Mouse (Mus musculus): ENCODE data around the gene Zc3h12a.

The Zc3h12a gene

DNA sequence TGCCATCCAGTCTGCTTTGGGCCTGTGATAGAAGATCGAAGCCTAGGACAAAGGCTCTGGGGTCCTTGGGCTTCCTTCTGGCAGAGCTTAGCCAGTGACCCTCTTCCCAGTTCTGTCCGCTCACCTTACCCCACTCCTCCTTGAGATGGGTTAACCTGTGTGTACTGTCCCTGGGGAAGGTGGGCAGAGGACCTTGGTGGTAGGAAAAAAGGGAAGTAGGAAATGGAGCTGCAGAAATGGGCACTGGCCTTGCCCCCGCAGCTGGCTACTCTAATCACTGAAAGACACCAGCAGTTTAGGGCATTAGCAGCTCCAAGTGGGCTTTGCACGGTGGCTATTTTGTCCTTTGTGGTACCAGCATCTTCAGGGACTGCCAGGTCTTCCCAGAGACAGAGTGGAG lies 12.6 kb downstream of the Zc3h12a start:
- DNase-seq (ENCODE audit: low spot score): no peak

DNA sequence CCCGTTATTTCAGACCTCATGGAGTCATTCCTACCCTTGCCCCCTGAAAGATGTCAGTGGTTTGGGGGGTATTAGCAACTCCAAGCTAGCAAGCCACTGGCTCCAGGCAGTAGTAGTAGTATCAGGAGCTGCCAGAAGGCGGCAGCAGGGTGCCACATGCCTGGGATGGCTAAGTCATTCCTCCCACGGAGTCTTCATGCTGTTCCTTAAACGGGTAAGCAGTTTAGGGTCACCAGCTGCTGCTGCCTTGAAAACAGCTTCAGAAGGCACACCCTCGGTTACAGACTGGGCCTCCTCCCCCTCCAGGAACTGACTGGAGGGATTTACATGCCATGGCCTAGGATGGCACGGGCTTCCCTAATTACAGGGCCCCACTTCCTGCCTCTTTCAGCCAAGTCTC lies 13.0 kb downstream of the Zc3h12a start:
- DNase-seq (ENCODE audit: low spot score): peak; percentile 77

DNA sequence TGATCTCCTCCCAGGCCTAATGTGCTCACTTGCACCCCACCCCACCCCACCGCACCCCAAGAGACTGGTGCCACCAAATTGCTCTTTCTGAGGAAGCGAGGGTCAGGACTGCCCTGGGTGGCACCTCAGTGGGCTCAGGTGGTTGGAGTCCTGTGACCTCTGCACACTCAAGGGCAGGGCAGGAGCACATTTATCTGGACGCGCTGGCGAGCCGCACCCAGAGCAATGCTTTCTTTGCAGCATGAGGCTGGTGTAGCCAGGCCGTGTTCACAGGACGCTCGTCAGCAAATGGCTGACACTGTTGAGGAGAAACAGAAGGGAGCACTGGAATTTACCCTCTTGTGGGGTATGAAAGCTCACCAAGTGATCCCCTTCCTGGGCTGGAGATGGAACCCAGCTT lies 22.3 kb downstream of the Zc3h12a start:
- no peak for DNase-seq (ENCODE audit: low spot score)

DNA sequence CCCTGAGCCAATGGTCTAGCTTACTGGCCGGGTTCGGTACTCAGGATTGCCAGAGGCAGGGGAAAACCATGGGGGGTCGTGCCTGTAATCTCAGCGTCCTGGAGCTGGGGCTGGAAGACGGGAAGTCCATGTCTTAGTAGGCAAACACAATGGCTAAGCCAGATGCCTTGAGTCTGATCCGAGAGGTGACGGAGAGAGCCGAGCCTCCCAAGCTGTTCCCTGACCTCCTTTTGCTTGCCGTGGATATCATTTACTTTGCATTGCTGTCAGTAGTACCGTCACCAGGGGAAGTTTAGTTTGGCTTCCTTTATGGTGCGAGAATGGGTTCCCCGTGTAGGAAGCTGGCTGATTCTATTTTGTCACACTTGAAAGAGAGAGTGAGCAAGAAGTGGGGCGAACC lies 26.3 kb downstream of the Zc3h12a start:
- no peak for DNase-seq (ENCODE audit: low spot score)

DNA sequence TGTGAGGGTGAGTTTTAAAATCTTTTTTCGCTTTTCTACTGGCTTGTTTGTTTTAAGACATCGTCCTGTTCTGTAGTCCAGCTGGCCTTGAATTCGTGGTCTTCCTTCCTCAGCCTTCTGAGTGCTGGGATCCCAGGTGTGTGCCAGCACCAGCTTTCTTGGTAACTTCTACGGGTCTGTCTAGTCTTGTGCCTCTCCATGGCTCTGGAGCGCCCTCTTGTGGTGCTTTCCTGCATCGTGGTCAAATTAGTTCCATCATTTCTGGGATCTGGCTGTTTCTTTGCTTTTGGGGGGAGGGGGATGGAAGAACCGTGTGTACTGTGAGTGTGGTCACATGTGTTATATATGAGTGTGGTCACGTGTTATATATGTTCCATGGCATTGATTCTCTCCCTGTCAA lies 28.2 kb downstream of the Zc3h12a start:
- peak; percentile 77 for DNase-seq (ENCODE audit: low spot score)

DNA sequence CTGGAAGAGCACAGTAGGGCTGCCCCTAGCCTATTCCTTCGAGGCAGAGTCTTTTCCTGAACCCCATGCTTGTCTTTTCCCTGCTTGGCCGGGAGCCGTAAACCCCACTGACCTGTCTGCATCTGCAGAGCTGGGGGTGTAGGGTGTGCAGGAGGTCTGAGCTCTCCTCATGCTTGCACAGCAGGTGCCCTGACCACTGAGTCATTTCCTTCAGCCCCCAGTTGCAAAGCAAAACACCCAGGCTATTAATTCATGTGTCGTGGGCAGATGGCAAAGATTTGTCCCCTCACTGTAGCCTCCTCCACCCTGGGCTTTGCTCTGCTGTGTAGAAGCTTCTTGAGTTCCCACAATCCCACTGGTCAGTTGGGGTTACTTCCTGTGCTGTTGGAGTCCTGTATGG lies 30.2 kb downstream of the Zc3h12a start:
- no peak for DNase-seq (ENCODE audit: low spot score)

DNA sequence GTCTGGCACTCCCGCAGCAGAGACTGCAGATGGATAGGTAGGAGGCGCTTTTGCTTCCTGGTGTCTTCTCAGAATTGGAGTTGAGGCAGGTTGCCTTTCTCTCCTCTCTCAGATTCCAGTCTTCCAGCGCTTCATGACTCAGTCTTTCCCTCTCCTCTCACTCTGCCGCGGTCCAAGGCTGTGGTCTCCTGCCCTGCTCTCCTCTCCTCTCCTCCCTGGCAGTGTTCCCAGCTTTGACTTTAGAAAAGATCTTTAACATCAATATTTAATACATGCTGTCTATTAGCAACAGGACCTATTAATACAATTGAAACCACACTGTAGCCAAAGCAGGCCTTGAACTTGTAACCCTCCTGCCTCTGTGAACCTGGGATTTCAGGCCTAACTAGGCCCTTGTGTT lies 31.6 kb downstream of the Zc3h12a start:
- no peak for DNase-seq (ENCODE audit: low spot score)

DNA sequence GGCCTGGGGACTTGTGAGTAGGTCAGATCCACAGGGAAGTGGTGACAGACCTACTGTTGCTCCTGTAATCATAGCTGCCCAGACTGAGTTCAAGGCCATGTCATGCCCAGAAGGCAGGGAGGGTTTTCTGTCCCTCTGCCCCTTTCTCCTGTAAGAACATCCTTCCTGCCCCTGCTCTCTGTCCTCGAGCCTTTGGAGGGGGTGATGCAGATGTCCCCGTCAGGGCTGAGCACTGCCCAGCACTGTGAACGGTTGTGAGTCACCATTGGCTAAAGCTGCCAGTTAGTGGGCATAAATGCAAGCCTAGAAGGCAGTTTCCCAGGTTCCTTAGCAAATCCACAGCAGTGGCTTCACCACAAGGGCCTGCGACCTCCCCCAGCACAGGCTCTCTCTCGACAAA lies 34.6 kb downstream of the Zc3h12a start:
- DNase-seq (ENCODE audit: low spot score): no peak

DNA sequence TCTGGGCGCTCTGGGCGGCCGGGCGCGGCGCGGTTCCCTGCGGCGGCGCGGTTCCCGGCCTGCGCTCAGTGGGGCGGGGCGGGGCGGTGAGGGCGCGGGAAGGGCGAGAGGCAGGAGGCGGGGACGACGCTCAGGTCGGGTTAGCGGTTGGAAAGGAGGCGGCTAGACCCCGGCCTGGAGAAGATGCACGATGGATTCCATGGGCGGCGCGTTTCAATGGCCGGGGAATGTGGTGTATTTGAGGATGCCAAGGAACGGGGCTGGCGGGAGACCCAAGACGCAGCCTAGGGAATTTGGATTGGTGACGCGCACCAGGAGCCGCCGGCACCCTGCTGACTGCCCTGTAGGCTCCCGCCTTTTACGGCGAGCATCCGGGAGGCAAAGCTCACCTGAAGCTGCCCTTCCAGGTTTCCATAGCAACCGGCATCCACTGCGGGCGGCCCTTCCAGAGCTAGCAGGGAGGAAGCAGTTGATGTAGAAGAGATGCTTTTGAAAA lies 42.2 kb downstream of the Zc3h12a start:
- DNase-seq (ENCODE audit: low spot score): peak; percentile 66

DNA sequence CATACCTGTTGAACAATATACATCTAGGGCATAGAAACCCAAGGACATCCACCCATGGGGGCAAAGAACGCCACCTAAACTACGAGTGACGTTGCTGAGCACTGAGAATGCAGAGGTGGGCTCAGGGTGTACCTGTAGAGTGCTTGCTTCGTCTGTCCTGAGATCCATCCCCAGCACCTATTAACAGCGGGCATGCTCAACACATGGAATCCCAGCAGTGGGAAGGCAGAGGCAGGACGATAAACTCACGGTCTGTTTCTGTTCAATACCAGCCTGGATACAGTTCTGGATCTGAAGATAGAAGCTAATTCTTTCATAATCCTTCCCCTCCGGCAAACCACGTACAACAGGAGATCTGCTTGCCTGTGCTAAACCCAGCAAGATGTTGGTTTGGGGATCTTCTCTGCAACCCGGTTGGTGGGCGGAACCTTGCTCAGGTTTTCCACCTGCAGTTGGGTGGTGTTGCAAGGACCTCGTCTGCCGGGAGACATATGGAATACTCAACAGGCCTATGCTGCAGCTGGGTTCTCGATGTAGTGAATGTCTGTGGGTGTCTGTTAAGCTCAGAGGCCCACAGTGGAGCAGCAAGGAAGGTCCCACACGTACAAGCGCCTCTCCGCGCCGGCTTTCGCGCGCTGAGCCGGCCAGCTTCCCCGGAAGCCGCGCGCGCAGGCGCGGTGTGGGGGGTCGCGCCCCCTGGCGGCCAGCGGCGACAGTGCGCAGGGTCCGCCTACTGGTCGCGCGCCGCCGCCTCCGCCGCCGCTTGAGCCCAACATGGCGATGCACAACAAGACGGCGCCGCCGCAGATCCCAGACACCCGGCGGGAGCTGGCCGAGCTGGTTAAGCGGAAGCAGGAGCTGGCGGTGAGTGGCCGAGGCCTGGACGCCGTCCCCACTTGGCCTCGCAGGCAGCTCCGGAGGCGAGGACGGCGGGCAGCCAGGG lies 43.0 kb downstream of the Zc3h12a start, which contains the start of gene Meaf6:
Meaf6 (plus strand) TSS at position 732 of the 943 bp plus-strand sequence.
- DNase-seq (ENCODE audit: low spot score): peak; percentile 93

DNA sequence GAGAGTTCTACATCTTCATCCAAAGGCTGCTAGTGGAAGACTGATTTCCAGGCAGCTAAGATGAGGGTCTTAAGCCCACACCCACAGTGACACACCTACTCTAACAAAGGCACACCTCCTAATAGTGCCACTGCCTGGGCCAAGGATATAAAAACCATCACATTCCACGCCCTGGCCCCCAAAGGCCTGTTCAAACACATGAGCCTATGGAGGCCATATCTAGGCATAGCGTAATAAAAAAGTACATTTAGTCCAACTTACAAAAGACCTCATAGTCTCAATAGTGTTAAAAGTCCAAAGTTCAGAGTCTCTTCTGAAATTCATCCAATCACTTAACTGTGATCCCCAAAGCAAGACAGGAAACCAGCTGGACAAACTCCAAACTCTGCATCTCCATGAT lies 48.9 kb downstream of the Zc3h12a start:
- no peak for DNase-seq (ENCODE audit: low spot score)

DNA sequence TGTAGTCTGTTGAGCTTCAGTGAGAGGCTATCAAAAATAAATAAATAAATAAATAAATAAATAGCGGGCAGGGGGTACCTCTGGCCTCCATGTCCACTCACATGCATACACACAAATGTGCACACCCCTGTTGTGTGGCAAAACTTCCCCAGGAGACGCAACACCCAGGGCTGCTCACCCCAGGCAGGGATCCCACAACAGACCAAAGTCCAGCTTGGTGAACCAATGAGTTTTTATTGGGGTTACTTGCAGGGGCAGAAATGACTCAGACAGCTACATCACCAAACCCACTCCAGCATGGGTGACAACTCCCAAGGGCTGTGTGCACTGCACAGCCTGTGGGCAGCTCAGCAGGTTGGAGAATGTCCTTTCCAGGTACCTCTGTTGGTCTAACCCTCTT lies 49.9 kb downstream of the Zc3h12a start:
- DNase-seq (ENCODE audit: low spot score): no peak

Measured in T-cell, adult 2 months (primary cell).